Mouse (Mus musculus): ENCODE data around the gene Slc25a10. TPM values are rescaled to one million over a fixed set of nuclear protein-coding genes. Genes with fewer than 3 reads are reported as not detected.

The Slc25a10 gene
- polyA plus RNA-seq, 1 experiment from 2014 or later = 65.5 TPM

- DNase-seq (ENCODE audit: low spot score) = peak; percentile 97
- peak; percentile 100 for ATAC-seq (replicated peaks; ENCODE audit: low FRiP score)
- peak within 1 kb of the TSS; percentile 82 for H3K4me2 ChIP-seq
- H3K9ac ChIP-seq (ENCODE audit: low read depth, low read length) = peak within 1 kb of the TSS; percentile 85
- WGBS = under 1% methylated on average over 54 of the region's 54 CpGs
- no peaks in the 10 kb centered on the region for H3K9me3 ChIP-seq (ENCODE audit: control insufficient read depth, low read length)
- peak within 1 kb of the TSS; percentile 97 for H3K4me3 ChIP-seq (ENCODE audit: low read depth, low read length)
- peaks cover 37% of the 10 kb centered on the region for H3K36me3 ChIP-seq (ENCODE audit: control insufficient read depth, insufficient read depth, low read length)
- H3K4me1 ChIP-seq (replicated peaks; ENCODE audit: control insufficient read depth, insufficient read depth, low read length) = peaks cover 17% of the 10 kb centered on the region
- no peaks in the 10 kb centered on the region for H3K27me3 ChIP-seq (replicated peaks; ENCODE audit: control insufficient read depth, insufficient read depth, low read length)
- peak within 1 kb of the TSS; percentile 53 for H3K27ac ChIP-seq (ENCODE audit: low read depth, low read length)
These were observed 24.4 kb upstream of the Slc25a10 start, which contains the start of gene Arl16 for GRCm38 (mm10) chr11:120467051-120467735. TSS of gene Arl16 (minus strand) at chr11:120467607.

GRCm38 (mm10) chr11:120467736-120468092 is 23.9 kb upstream of the Slc25a10 start:
- H3K9ac ChIP-seq (ENCODE audit: low read depth, low read length) = peak overlapping the region; percentile 85
- peak overlapping the region; percentile 53 for H3K27ac ChIP-seq (ENCODE audit: low read depth, low read length)
- DNase-seq (ENCODE audit: low spot score) = no peak
- H3K4me2 ChIP-seq = peak overlapping the region; percentile 82
- peaks cover 37% of the 10 kb centered on the region for H3K36me3 ChIP-seq (ENCODE audit: control insufficient read depth, insufficient read depth, low read length)
- H3K4me3 ChIP-seq (ENCODE audit: low read depth, low read length) = peak overlapping the region; percentile 97
- peak; percentile 64 for ATAC-seq (replicated peaks; ENCODE audit: low FRiP score)
- under 1% methylated on average over 33 of the region's 33 CpGs for WGBS
- H3K9me3 ChIP-seq (ENCODE audit: control insufficient read depth, low read length) = no peaks in the 10 kb centered on the region
- no peaks in the 10 kb centered on the region for H3K27me3 ChIP-seq (replicated peaks; ENCODE audit: control insufficient read depth, insufficient read depth, low read length)
- H3K4me1 ChIP-seq (replicated peaks; ENCODE audit: control insufficient read depth, insufficient read depth, low read length) = peaks cover 17% of the 10 kb centered on the region

GRCm38 (mm10) chr11:120472052-120472451 is 19.6 kb upstream of the Slc25a10 start:
- H3K4me2 ChIP-seq = no peak overlapping the region
- H3K27me3 ChIP-seq (replicated peaks; ENCODE audit: control insufficient read depth, insufficient read depth, low read length) = no peaks in the 10 kb centered on the region
- H3K27ac ChIP-seq (ENCODE audit: low read depth, low read length) = no peak overlapping the region
- ATAC-seq (replicated peaks; ENCODE audit: low FRiP score) = no peak
- H3K4me1 ChIP-seq (replicated peaks; ENCODE audit: control insufficient read depth, insufficient read depth, low read length) = peaks cover 8% of the 10 kb centered on the region
- H3K4me3 ChIP-seq (ENCODE audit: low read depth, low read length) = no peak overlapping the region
- no peak overlapping the region for H3K9ac ChIP-seq (ENCODE audit: low read depth, low read length)
- H3K36me3 ChIP-seq (ENCODE audit: control insufficient read depth, insufficient read depth, low read length) = peaks cover 56% of the 10 kb centered on the region
- 92% methylated on average over 6 of the region's 6 CpGs for WGBS
- H3K9me3 ChIP-seq (ENCODE audit: control insufficient read depth, low read length) = no peaks in the 10 kb centered on the region
- DNase-seq (ENCODE audit: low spot score) = no peak

GRCm38 (mm10) chr11:120483448-120483934 is 8.1 kb upstream of the Slc25a10 start:
- Histone ChIP-seq H3K27me3 (replicated peaks; ENCODE audit: control insufficient read depth, insufficient read depth, low read length) (no peaks in the 10 kb centered on the region), H3K4me3 (ENCODE audit: low read depth, low read length) (peak overlapping the region; percentile 98), H3K4me2 (peak overlapping the region; percentile 88), H3K9ac (ENCODE audit: low read depth, low read length) (peak overlapping the region; percentile 98), H3K27ac (ENCODE audit: low read depth, low read length) (peak overlapping the region; percentile 75; the same call in 1 of the 2 replicates), H3K36me3 (ENCODE audit: control insufficient read depth, insufficient read depth, low read length) (peaks cover 72% of the 10 kb centered on the region), H3K4me1 (replicated peaks; ENCODE audit: control insufficient read depth, insufficient read depth, low read length) (peaks cover 24% of the 10 kb centered on the region), H3K9me3 (ENCODE audit: control insufficient read depth, low read length) (no peaks in the 10 kb centered on the region)
- DNase-seq (ENCODE audit: low spot score) (no peak), ATAC-seq (replicated peaks; ENCODE audit: low FRiP score) (no peak)
- WGBS = 83% methylated on average over 7 of the region's 7 CpGs

- DNase-seq (ENCODE audit: low spot score) (peak; percentile 88), ATAC-seq (replicated peaks; ENCODE audit: low FRiP score) (peak; percentile 92)
- Histone ChIP-seq H3K4me3 (ENCODE audit: low read depth, low read length) (peak within 1 kb of the TSS; percentile 98), H3K36me3 (ENCODE audit: control insufficient read depth, insufficient read depth, low read length) (peaks cover 66% of the 10 kb centered on the region), H3K27ac (ENCODE audit: low read depth, low read length) (peak within 1 kb of the TSS; percentile 75), H3K9ac (ENCODE audit: low read depth, low read length) (peak within 1 kb of the TSS; percentile 98), H3K9me3 (ENCODE audit: control insufficient read depth, low read length) (no peaks in the 10 kb centered on the region), H3K4me2 (peak within 1 kb of the TSS; percentile 88), H3K27me3 (replicated peaks; ENCODE audit: control insufficient read depth, insufficient read depth, low read length) (no peaks in the 10 kb centered on the region), H3K4me1 (replicated peaks; ENCODE audit: control insufficient read depth, insufficient read depth, low read length) (peaks cover 26% of the 10 kb centered on the region)
- WGBS = under 1% methylated on average over 60 of the region's 60 CpGs
These were observed 7.2 kb upstream of the Slc25a10 start, which contains the start of gene Mrpl12 for GRCm38 (mm10) chr11:120484265-120484981. TSS of gene Mrpl12 (plus strand) at chr11:120484613.

- peaks cover 62% of the 10 kb centered on the region for H3K36me3 ChIP-seq (ENCODE audit: control insufficient read depth, insufficient read depth, low read length)
- H3K9me3 ChIP-seq (ENCODE audit: control insufficient read depth, low read length) = no peaks in the 10 kb centered on the region
- H3K9ac ChIP-seq (ENCODE audit: low read depth, low read length) = peak overlapping the region; percentile 98
- ATAC-seq (replicated peaks; ENCODE audit: low FRiP score) (no peak), DNase-seq (ENCODE audit: low spot score) (no peak)
- H3K27ac ChIP-seq (ENCODE audit: low read depth, low read length) = peak overlapping the region; percentile 75
- no peaks in the 10 kb centered on the region for H3K27me3 ChIP-seq (replicated peaks; ENCODE audit: control insufficient read depth, insufficient read depth, low read length)
- WGBS = 6% methylated on average over 10 of the region's 10 CpGs
- peak overlapping the region; percentile 88 for H3K4me2 ChIP-seq
- peaks cover 33% of the 10 kb centered on the region for H3K4me1 ChIP-seq (replicated peaks; ENCODE audit: control insufficient read depth, insufficient read depth, low read length)
- H3K4me3 ChIP-seq (ENCODE audit: low read depth, low read length) = peak overlapping the region; percentile 98
These were observed 6.4 kb upstream of the Slc25a10 start for GRCm38 (mm10) chr11:120485251-120485650.

GRCm38 (mm10) chr11:120488516-120488915 is 3.1 kb upstream of the Slc25a10 start:
- Histone ChIP-seq H3K27ac (ENCODE audit: low read depth, low read length) (no peak overlapping the region), H3K4me2 (no peak overlapping the region), H3K27me3 (replicated peaks; ENCODE audit: control insufficient read depth, insufficient read depth, low read length) (no peaks in the 10 kb centered on the region), H3K9me3 (ENCODE audit: control insufficient read depth, low read length) (no peaks in the 10 kb centered on the region), H3K4me3 (ENCODE audit: low read depth, low read length) (no peak overlapping the region), H3K36me3 (ENCODE audit: control insufficient read depth, insufficient read depth, low read length) (peaks cover 37% of the 10 kb centered on the region), H3K4me1 (replicated peaks; ENCODE audit: control insufficient read depth, insufficient read depth, low read length) (peaks cover 52% of the 10 kb centered on the region), H3K9ac (ENCODE audit: low read depth, low read length) (no peak overlapping the region)
- no peak for ATAC-seq (replicated peaks; ENCODE audit: low FRiP score)
- no peak for DNase-seq (ENCODE audit: low spot score)
- 76% methylated on average over 4 of the region's 4 CpGs for WGBS

- no peak overlapping the region for H3K4me3 ChIP-seq (ENCODE audit: low read depth, low read length)
- ATAC-seq (replicated peaks; ENCODE audit: low FRiP score) = peak; percentile 39
- H3K9ac ChIP-seq (ENCODE audit: low read depth, low read length) = peak overlapping the region; percentile 22; the same call in 1 of the 2 replicates
- H3K4me1 ChIP-seq (replicated peaks; ENCODE audit: control insufficient read depth, insufficient read depth, low read length) = peaks cover 51% of the 10 kb centered on the region
- peaks cover 36% of the 10 kb centered on the region for H3K36me3 ChIP-seq (ENCODE audit: control insufficient read depth, insufficient read depth, low read length)
- 0 out of 2 replicates have a peak overlapping the region, but pooled peaks have one; percentile 8 for H3K4me2 ChIP-seq
- DNase-seq (ENCODE audit: low spot score) = peak; percentile 65
- peak overlapping the region; percentile 36 for H3K27ac ChIP-seq (ENCODE audit: low read depth, low read length)
- H3K9me3 ChIP-seq (ENCODE audit: control insufficient read depth, low read length) = no peaks in the 10 kb centered on the region
- H3K27me3 ChIP-seq (replicated peaks; ENCODE audit: control insufficient read depth, insufficient read depth, low read length) = no peaks in the 10 kb centered on the region
- 57% methylated on average over 4 of the region's 4 CpGs for WGBS
These were observed 2.4 kb upstream of the Slc25a10 start for GRCm38 (mm10) chr11:120489054-120489761.
